Mouse (Mus musculus): ENCODE data around the gene Akt1s1. TPM values are rescaled to one million over a fixed set of nuclear protein-coding genes. Genes with fewer than 3 reads are reported as not detected.
"Not testable (repeated sequence)": the region's sequence is repeated elsewhere in the genome, so short reads cannot be mapped to it uniquely, and the experiment has no call there.

The Akt1s1 gene
- polyA plus RNA-seq, 1 experiment, result 84.2 TPM

DNA sequence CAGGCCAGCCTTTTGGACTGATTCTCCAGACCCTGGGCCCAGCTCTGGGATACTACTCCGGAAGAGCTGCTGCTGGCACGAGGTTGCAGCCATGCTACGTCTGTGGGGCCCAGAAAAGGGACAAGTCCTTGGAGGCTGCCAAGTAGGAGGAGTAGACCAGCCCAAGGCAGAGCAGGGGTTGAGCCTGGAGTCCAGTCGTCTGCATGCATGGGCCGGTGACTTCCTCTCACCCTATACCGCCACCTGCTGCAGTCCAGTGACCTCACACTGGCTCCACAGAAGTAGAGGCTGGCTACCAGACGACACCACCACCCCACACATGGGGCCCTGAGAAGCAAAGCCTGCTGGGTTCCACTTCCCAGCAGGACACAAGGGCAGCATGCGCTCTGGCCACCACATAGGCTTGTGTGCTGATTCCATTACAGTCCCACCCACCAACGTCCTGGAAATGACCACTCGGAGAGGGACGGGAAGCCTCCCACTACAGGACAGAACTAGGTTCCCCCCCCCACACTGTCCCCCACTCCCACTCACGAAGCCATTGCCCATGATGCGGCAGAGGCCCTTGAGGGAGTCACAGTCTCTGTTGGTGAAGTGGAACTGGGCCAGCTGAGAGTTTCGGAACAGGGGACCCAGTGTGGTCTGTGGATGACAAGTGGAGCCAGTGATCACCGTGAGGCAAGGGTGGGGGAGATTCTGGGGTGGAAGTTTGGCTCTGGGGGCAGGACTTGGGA is 17.7 kb downstream of the Akt1s1 start:
- peak overlapping the region; percentile 13; the same call in 1 of the 2 replicates for H3K27ac ChIP-seq (ENCODE audit: insufficient read depth, low read length)
- TF ChIP-seq POLR2A (IDR thresholded peaks at IDR 0.05; ENCODE audit: low read depth, low read length) (no peak), CTCF (IDR thresholded peaks at IDR 0.05; ENCODE audit: borderline replicate concordance, insufficient read depth, low read length) (no peak)
- H3K4me3 ChIP-seq (ENCODE audit: insufficient read depth, low read length), result no peak overlapping the region
- H3K4me1 ChIP-seq (ENCODE audit: control insufficient read depth, insufficient read depth, low read length), result 0 out of 2 replicates have a peak, but pooled peaks cover 7% of the 10 kb centered on the region

DNA sequence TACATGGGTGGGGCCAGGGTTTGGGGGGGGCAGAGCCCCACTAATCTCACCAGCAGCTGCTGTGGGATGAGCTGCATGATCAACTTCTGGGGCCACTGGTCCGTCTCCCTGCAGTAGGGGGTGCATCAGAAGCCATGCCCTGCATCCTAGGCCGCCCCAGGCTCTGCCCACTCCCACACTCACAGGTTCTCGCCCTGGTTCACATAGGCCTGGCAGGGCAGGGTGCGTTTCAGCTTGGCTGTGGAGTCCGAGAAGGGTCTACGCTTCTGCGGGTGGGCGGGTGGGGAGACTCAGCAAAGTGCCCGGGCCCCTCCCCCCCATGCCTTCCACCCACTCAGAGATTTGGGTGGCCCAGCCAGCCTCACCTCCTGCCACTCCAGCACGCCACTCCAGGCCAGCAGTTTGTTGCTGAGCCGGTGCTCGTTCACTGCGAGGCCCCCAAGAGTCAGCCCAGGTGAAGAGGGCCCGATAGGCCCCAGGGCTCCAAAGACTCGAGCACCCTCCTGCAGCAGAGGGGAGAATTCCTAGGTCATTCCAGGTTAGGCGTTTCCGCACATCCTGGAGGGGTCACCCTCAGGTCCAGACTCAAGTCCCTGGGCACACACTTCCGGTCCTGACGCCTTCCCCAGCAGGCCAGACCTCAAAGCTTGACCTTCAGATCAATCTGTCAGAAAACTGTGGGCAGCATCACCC is 18.4 kb downstream of the Akt1s1 start:
- Histone ChIP-seq H3K4me3 (ENCODE audit: insufficient read depth, low read length) (peak overlapping the region; percentile 47; the same call in 1 of the 2 replicates), H3K4me1 (ENCODE audit: control insufficient read depth, insufficient read depth, low read length) (0 out of 2 replicates have a peak, but pooled peaks cover 7% of the 10 kb centered on the region), H3K27ac (ENCODE audit: insufficient read depth, low read length) (no peak overlapping the region)
- TF ChIP-seq POLR2A (IDR thresholded peaks at IDR 0.05; ENCODE audit: low read depth, low read length), result no peak
- no peak for TF ChIP-seq CTCF (IDR thresholded peaks at IDR 0.05; ENCODE audit: borderline replicate concordance, insufficient read depth, low read length)

DNA sequence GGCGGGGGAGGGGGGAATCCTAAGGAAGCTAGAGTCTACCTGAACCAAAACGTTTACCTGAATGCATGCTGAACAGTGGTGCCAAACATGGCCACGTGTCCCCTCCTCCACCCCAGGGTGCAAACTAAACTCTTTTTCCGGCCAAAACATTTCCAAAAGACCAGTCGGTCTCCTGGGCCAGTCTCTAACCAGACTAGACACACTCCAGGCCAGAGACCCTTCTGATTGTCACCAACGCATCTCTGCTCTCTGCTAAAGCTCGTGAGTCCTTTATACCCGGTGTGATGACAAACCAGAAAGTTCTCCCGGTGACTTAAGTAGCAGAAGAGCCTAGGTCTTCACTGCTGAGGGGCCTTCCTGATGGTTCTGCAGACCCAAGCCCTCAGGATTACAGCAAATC is 19.0 kb downstream of the Akt1s1 start:
- H3K4me1 ChIP-seq (ENCODE audit: control insufficient read depth, insufficient read depth, low read length), result 0 out of 2 replicates have a peak, but pooled peaks cover 7% of the 10 kb centered on the region
- TF ChIP-seq POLR2A (IDR thresholded peaks at IDR 0.05; ENCODE audit: low read depth, low read length), result no peak
- TF ChIP-seq CTCF (IDR thresholded peaks at IDR 0.05; ENCODE audit: borderline replicate concordance, insufficient read depth, low read length), result no peak
- H3K4me3 ChIP-seq (ENCODE audit: insufficient read depth, low read length), result peak overlapping the region; percentile 47
- no peak overlapping the region for H3K27ac ChIP-seq (ENCODE audit: insufficient read depth, low read length)

DNA sequence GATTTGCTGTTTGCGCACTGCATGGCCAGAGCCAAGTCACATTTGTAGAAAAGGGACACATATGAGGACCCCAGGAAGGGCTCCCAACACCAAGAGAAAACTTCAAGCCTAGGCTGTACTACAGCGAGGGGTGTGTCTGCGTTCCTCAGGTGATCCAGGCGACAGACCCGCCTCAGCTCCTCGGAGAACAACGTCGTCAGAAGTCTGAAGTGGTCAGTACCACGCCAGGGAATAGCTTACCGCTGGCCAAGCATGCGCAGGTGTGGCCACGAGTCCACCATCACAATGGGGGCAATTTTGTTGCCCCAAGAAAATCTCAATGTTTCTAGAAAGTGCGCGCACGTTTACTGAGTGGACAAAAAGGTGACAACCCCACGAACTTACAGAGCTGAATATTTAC is 19.7 kb downstream of the Akt1s1 start:
- Histone ChIP-seq H3K27ac (ENCODE audit: insufficient read depth, low read length) (0 out of 2 replicates have a peak overlapping the region, but pooled peaks have one; percentile 7), H3K4me1 (ENCODE audit: control insufficient read depth, insufficient read depth, low read length) (0 out of 2 replicates have a peak, but pooled peaks cover 7% of the 10 kb centered on the region), H3K4me3 (ENCODE audit: insufficient read depth, low read length) (peak overlapping the region; percentile 47)
- TF ChIP-seq POLR2A (IDR thresholded peaks at IDR 0.05; ENCODE audit: low read depth, low read length) (no peak), CTCF (IDR thresholded peaks at IDR 0.05; ENCODE audit: borderline replicate concordance, insufficient read depth, low read length) (no peak)

DNA sequence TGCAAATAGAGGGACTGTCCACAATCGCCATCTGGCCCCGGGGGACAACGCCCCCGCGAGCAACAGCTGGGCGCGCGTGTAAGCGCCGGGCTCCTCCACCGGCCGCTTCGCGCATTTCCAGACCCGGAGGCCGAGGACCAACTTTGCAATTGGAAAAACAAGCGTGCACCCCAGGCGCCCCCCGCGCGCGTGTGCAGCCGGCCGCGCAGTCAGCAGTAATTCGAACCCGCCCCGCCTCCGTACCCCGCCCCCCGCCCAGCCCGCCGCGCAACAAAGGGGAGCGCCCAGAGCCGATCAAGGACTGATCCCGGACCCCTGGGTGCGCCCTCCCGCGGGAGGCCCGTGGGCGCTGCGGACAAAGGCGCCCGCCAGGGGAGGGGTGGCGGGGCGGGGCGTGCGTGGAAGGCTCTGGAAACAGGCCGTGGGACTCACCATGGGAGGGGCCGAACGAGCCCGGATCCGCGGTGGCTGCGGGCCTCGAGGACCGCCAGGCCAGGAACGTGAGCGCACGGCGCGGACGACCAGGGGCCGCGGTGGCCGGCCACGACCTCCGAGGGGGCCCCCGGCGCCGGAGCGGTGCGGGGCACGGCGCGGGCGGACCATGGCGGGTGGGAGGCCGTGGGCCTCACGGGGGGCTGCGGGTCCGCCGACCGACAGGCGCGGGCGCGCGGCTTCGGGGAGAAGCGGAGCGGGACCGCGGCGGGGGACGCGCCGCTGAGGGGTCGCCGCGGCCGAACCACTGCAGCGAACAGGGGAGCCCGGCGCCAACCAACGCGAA is 20.3 kb downstream of the Akt1s1 start:
- 0 out of 2 replicates have a peak, but pooled peaks cover 7% of the 10 kb centered on the region for H3K4me1 ChIP-seq (ENCODE audit: control insufficient read depth, insufficient read depth, low read length)
- H3K4me3 ChIP-seq (ENCODE audit: insufficient read depth, low read length), result peak overlapping the region; percentile 47
- TF ChIP-seq POLR2A (IDR thresholded peaks at IDR 0.05; ENCODE audit: low read depth, low read length) (no peak; the same call in 1 of the 2 replicates), CTCF (IDR thresholded peaks at IDR 0.05; ENCODE audit: borderline replicate concordance, insufficient read depth, low read length) (no peak)
- H3K27ac ChIP-seq (ENCODE audit: insufficient read depth, low read length), result peak overlapping the region; percentile 89

DNA sequence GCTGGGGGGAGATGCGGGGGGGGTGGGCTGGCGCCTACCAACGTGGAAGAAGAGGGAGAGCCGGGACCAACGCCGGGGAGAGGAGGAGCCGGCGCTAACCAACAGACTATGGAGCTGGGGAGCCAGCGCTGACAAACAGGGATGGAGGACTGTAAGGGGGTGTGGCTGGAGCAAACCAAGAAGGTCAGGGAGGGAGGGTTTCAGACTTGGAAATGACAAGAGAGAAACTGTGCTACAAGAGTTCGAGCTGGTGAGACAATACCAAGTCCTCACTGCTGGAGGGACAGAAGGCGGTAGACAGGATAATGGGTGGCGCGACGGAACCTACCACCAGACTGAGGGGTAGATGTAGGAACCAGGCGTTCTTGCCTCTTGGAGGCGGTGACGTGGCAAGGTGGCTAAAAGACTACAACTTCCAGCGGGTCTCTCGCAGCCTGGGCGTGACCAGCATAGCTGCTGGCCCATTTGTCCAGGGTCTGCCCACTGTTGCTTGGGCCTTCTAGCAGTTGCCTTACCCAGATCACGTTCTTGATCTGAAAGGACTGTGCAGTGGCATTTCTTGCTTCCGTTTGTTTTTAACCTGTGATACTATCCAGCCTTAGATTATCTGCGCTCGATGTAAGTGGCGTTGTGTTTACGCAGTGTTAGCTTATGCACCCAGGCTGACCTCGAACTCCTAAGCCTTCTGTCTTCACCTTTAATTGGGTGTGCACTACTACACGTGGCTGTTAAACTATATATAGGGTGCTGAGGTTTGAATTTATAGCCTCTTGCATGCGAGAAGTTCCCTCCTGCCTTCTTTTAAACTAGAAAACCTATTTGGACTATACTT is 21.1 kb downstream of the Akt1s1 start, which contains the start of gene Ptov1:
Gene Ptov1, minus strand, starts transcription at position 92 of the 832 bp plus-strand sequence.
- H3K4me1 ChIP-seq (ENCODE audit: control insufficient read depth, insufficient read depth, low read length), result 0 out of 2 replicates have a peak, but pooled peaks cover 7% of the 10 kb centered on the region
- H3K4me3 ChIP-seq (ENCODE audit: insufficient read depth, low read length), result peak within 1 kb of the TSS; percentile 47
- TF ChIP-seq POLR2A (IDR thresholded peaks at IDR 0.05; ENCODE audit: low read depth, low read length), result peak; percentile 88
- TF ChIP-seq CTCF (IDR thresholded peaks at IDR 0.05; ENCODE audit: borderline replicate concordance, insufficient read depth, low read length), result no peak
- H3K27ac ChIP-seq (ENCODE audit: insufficient read depth, low read length), result peak within 1 kb of the TSS; percentile 89

DNA sequence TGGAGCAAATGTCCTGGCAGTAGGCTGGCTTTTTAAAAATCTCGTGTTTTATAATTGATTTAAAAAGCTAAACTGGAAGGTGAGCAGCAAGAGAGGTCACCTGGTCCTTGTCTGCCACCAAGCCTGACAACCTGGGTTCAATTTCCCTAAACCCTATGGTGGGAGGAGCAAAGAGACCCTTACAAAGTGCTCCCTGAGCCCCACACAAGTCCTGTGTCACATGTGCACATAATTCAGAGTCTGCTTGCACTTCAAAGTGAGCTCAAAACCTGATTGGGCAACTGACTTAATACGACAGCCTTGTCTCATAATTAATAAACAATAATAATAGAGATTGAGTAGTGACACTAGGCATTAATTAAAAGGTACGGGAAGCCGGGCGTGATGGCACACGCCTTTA is 21.8 kb downstream of the Akt1s1 start:
- 0 out of 2 replicates have a peak, but pooled peaks cover 7% of the 10 kb centered on the region for H3K4me1 ChIP-seq (ENCODE audit: control insufficient read depth, insufficient read depth, low read length)
- peak overlapping the region; percentile 47; the same call in 1 of the 2 replicates for H3K4me3 ChIP-seq (ENCODE audit: insufficient read depth, low read length)
- peak overlapping the region; percentile 89 for H3K27ac ChIP-seq (ENCODE audit: insufficient read depth, low read length)
- no peak; the same call in 1 of the 2 replicates for TF ChIP-seq POLR2A (IDR thresholded peaks at IDR 0.05; ENCODE audit: low read depth, low read length)
- TF ChIP-seq CTCF (IDR thresholded peaks at IDR 0.05; ENCODE audit: borderline replicate concordance, insufficient read depth, low read length), result no peak

DNA sequence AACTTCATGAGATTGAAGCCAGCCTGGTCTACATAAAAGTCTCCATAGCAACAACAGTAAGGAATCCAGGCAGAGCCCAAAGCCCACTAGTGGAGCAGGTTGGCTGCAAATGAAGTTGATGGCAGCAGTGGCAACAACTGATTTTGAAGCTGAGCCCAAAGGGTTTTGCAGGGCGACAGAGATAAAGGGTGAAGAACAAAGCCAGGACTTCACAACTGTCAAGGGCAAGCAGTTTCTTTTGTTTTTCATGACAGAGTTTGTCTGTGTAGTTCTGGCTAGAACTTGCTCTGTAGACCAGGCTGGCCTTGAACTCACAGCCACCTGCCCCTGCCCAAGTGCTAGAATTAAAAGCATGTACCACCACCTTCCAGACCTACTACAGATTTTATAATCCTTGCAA is 22.4 kb downstream of the Akt1s1 start:
- H3K4me3 ChIP-seq (ENCODE audit: insufficient read depth, low read length), result no peak overlapping the region
- 0 out of 2 replicates have a peak, but pooled peaks cover 7% of the 10 kb centered on the region for H3K4me1 ChIP-seq (ENCODE audit: control insufficient read depth, insufficient read depth, low read length)
- H3K27ac ChIP-seq (ENCODE audit: insufficient read depth, low read length), result no peak overlapping the region
- TF ChIP-seq POLR2A (IDR thresholded peaks at IDR 0.05; ENCODE audit: low read depth, low read length) (no peak), CTCF (IDR thresholded peaks at IDR 0.05; ENCODE audit: borderline replicate concordance, insufficient read depth, low read length) (no peak)

DNA sequence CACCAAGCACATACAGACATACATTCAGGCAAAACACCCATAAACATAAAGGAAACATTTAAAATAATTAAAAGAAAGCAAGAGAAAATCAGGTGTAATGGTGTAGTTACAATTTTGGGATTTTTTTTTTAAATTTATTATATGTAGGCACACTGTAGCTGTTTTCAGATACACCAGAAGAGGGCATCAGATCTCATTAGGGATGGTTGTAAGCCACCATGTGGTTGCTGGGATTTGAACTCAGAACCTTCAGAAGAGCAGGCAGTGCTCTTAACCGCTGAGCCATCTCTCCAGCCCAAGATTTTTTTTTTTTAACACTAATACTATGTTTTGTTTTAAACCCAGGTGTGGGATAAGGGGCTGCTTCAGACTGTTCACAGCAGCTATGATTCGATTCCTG is 23.0 kb downstream of the Akt1s1 start:
- not testable (repeated sequence) for H3K27ac ChIP-seq (ENCODE audit: insufficient read depth, low read length); H3K4me3 ChIP-seq (ENCODE audit: insufficient read depth, low read length)

More for the DNA sequence above, 23.0 kb downstream of the Akt1s1 start:
- not testable (repeated sequence) for H3K4me1 ChIP-seq (ENCODE audit: control insufficient read depth, insufficient read depth, low read length)

Data from embryonic fibroblast, embryonic 13.5 days (primary cell).